Mouse (Mus musculus) E14TG2a.4 (cell line): ENCODE measurements around the gene Trim2.

Source experiments
- CTCF ChIP-seq: conservative IDR thresholded peaks from 2 replicates; pipeline ENCODE4 v1.5.1; 2014; ENCODE audit warnings: low read length
- POU5F1 ChIP-seq: IDR thresholded peaks from 2 replicates; pipeline ENCODE4 v1.6.1; 2014; ENCODE audit warnings: low read length, borderline replicate concordance

DNA sequence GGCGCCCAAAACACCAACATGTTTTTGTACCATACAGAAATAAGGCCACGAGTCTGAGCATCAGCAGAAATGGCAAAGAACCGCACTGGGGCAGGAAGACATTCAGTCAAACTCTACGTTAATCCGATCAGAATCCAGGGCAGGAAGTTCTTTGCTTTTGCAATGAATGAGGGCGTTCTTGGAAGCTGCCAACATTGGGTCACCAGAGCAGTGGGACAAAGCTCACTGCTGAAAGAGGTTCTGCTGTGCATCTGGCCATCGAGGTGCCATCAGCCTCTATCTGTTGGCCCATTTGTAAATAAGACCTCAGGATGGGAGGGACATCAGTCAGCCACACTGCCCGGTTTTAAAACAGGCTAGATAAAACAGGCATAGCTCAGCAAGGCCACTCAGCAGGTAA lies 125.6 kb downstream of the Trim2 start:
- TF ChIP-seq CTCF (no peak), POU5F1 (no peak)
